Mouse (Mus musculus) neural tube, embryonic 12.5 days (tissue): ENCODE data around the gene Odf3b. TPM values are rescaled to one million over a fixed set of nuclear protein-coding genes. Genes with fewer than 3 reads are reported as not detected.

Experiments
- ATAC-seq: fragments of 200-750 bp; cut with Nextera tagmentation; 2 replicates; pipeline ENCODE4 v1.8.0; 2017; ENCODE audit warnings: low read depth, mild to moderate bottlenecking, moderate TSS enrichment, moderate library complexity; ENCODE audit not compliant: low FRiP score
- H3K27ac ChIP-seq: fragments of 300-500 bp; sonication (generic); 2 replicates; pipeline ENCODE4 v1.5.1; 2016
- H3K27me3 ChIP-seq: fragments of 300-500 bp; sonication (generic); replicated peaks from 2 replicates; pipeline ENCODE4 v1.6.1; 2016; ENCODE audit warnings: mild to moderate bottlenecking
- H3K36me3 ChIP-seq: fragments of 300-500 bp; sonication (generic); 2 replicates; pipeline ENCODE4 v1.6.1; 2016; ENCODE audit warnings: mild to moderate bottlenecking
- H3K4me1 ChIP-seq: fragments of 300-500 bp; sonication (generic); 2 replicates; pipeline ENCODE4 v1.6.1; 2016
- H3K4me2 ChIP-seq: fragments of 300-500 bp; sonication (generic); replicated peaks from 2 replicates; pipeline ENCODE4 v1.6.1; 2016; ENCODE audit warnings: mild to moderate bottlenecking
- H3K4me3 ChIP-seq: fragments of 300-500 bp; sonication (generic); 2 replicates; pipeline ENCODE4 v1.5.1; 2016
- H3K9ac ChIP-seq: fragments of 300-500 bp; sonication (generic); 2 replicates; pipeline ENCODE4 v1.6.1; 2016; ENCODE audit warnings: mild to moderate bottlenecking
- H3K9me3 ChIP-seq: fragments of 300-500 bp; sonication (generic); 2 replicates; pipeline ENCODE4 v1.6.1; 2016; ENCODE audit warnings: mild to moderate bottlenecking
- WGBS: fragments of 180-500 bp; shearing (Covaris S2); methylation state at CpG from one replicate; pipeline ENCODE4 v1.1.7; 2016; 5-methylcytosine and 5-hydroxymethylcytosine counted together
- polyA plus RNA-seq: library from polyadenylated mRNA; unstranded; fragments of >200 nt; fragmentation: Nextera tagmentation; extraction: Ambion mirVana; gene quantifications from 2 replicates; pipeline ENCODE4 v1.2.1, GENCODE M21; 2016

Odf3b gene
- polyA plus RNA-seq = 0.30 and 0.54 TPM in 2 replicates

DNA sequence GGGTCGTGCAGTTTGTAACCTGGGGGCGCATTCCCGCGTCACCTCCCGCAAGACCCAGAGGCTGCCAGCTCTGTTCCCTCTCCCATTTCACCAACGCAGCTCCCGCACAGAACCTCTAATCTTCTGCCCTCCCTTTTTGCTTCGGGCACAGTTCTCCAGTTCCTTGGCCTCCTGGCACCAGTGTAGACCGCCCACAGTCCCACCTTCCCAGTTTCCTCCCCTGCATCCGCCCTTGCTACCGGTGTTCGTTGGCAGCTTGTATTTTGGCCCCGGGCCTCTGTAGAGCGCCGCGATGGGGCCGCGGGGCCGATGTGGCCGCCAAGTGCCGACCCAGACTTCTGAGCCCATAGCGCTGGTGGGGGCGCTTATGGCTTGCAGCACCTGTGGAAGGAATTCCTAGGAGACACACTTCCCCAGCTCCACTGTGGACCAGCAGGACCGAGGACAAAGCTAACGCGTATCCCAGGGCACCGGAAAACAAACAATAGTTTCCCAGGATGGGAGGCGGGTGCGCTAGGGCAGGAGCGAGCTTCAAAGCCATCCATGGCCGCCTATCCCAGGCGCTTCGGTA, at the start of gene Odf3b:
TSS of gene Odf3b (minus strand) at position 452 of the 571 bp plus-strand sequence.
- no peaks in the 10 kb centered on the region for H3K36me3 ChIP-seq
- peak within 1 kb of the TSS; percentile 40; the same call in 1 of the 2 replicates for H3K9ac ChIP-seq
- peak within 1 kb of the TSS; percentile 34 for H3K4me3 ChIP-seq
- ATAC-seq = no peak
- peaks cover 46% of the 10 kb centered on the region for H3K27me3 ChIP-seq
- H3K27ac ChIP-seq = no peak within 1 kb of the TSS
- peaks cover 14% of the 10 kb centered on the region for H3K4me1 ChIP-seq
- no peaks in the 10 kb centered on the region for H3K9me3 ChIP-seq
- whole genome bisulfite sequencing = under 1% methylated on average over 33 of the region's 33 CpGs
- peak within 1 kb of the TSS; percentile 63 for H3K4me2 ChIP-seq

DNA sequence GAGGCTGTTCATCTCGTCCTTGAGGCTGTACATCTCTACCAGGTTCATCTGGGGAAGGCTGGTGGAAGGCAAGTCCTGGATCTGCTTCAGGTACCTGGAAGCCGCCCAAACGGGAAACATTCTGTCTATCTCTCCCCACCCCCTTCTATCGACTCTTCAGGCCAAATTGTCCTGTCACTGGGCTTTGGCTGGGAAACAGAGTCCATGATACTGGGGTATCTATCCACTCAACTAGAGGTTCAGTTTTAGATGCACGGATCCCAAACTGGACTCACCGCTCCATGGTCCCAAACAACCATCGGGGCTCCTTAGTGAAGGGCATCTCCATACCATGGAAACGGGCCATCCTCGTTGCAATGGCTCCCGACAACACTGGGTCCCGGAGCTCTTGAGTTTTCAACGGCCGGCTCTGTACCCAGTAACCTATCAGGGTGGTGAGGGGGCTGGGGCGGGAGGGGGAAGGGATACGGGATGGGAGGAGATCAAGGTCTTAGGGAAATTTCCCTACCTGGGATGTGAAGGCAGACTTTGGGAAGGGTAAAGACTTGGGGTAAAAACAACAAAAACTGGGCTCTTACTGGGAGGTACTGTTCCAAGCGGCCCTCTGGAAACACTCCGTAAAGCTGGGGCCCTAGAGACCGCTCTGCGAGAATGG, 49.2 kb upstream of the Odf3b start:
- H3K9ac ChIP-seq = peak overlapping the region; percentile 73
- peak overlapping the region; percentile 88 for H3K4me2 ChIP-seq
- peaks cover 29% of the 10 kb centered on the region for H3K36me3 ChIP-seq
- H3K27me3 ChIP-seq = no peaks in the 10 kb centered on the region
- 81% methylated on average over 19 of the region's 19 CpGs for WGBS
- no peaks in the 10 kb centered on the region for H3K9me3 ChIP-seq
- H3K4me1 ChIP-seq = peaks cover 12% of the 10 kb centered on the region; the same call in 1 of the 2 replicates
- H3K27ac ChIP-seq = no peak overlapping the region
- H3K4me3 ChIP-seq = peak overlapping the region; percentile 71
- no peak for ATAC-seq

DNA sequence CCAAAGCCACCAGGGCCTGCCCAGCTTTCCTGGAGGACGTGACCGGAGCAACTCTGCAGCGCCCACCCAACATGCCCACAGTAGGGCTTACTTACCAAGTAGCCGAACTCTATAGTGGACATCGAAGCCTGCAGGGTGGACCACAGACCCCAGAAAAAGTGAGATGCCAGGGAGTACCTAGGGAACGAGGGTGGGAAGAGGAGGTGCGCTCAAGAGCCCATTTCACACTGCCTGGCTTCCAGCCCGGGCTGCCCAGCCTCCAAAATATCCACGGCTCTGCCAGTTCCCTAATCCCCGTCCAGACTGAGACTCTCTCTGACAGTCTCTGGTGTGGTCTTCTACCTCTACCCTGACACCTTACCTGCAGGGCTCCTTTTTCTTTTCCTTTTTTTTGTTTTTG, 47.6 kb upstream of the Odf3b start:
- no peaks in the 10 kb centered on the region for H3K9me3 ChIP-seq
- no peak overlapping the region for H3K4me2 ChIP-seq
- H3K27me3 ChIP-seq = no peaks in the 10 kb centered on the region
- no peak overlapping the region for H3K9ac ChIP-seq
- ATAC-seq = no peak
- no peak overlapping the region for H3K27ac ChIP-seq
- H3K4me1 ChIP-seq = peaks cover 12% of the 10 kb centered on the region; the same call in 1 of the 2 replicates
- peaks cover 36% of the 10 kb centered on the region for H3K36me3 ChIP-seq
- 92% methylated on average over 10 of the region's 10 CpGs for WGBS
- no peak overlapping the region for H3K4me3 ChIP-seq

DNA sequence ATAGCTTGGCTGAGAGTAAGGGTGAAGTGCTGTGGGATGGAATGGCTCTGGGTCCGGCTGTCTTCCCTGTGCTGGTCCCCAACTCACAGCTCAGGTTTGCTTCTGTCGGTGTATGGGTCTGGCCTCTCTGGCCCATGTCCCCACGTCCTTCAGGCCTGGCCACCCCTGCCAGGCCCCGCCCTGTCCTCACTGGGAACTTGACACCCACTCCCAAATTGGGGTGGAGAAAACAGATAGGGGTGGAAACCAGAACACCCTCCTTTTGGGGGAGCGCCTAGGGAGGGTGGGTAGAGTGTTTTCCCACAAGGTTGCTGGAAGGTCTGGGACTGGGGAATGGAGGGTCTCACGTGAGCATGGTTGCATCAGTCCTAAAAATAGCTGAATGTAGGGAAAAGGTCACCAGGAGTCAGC, 46.6 kb upstream of the Odf3b start, which contains the start of gene Cpt1b:
TSS of gene Cpt1b (minus strand) at position 153 of the 411 bp plus-strand sequence.
- peaks cover 12% of the 10 kb centered on the region; the same call in 1 of the 2 replicates for H3K4me1 ChIP-seq
- peak within 1 kb of the TSS; percentile 5; the same call in 1 of the 2 replicates for H3K4me2 ChIP-seq
- no peaks in the 10 kb centered on the region for H3K9me3 ChIP-seq
- no peak within 1 kb of the TSS for H3K27ac ChIP-seq
- H3K4me3 ChIP-seq = no peak within 1 kb of the TSS
- H3K27me3 ChIP-seq = no peaks in the 10 kb centered on the region
- no peak within 1 kb of the TSS for H3K9ac ChIP-seq
- 26% methylated on average over 6 of the region's 6 CpGs for WGBS
- H3K36me3 ChIP-seq = peaks cover 36% of the 10 kb centered on the region
- ATAC-seq = no peak

DNA sequence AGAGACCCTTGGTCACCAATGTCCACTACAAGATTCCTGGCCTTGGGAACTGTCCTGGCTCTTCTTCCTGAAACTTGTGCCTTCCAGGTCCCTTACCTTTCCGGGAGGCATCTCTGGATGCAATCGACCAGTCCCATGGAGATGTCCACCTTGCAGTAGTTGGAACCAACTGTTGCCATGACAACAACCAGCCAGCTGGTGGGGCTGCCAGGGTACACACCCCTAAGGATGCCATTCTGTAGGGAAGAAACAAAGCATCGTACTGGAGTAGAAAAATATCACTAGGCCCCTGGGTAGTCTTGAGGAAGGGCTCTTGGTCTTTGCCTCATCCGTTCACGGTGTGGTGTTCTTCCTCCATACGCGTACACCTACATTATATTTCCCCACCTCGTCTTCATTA, 45.5 kb upstream of the Odf3b start:
- no peak for ATAC-seq
- Histone ChIP-seq H3K9ac (no peak overlapping the region), H3K27ac (no peak overlapping the region), H3K4me2 (no peak overlapping the region), H3K9me3 (no peaks in the 10 kb centered on the region), H3K27me3 (no peaks in the 10 kb centered on the region), H3K4me1 (peaks cover 9% of the 10 kb centered on the region; the same call in 1 of the 2 replicates), H3K4me3 (no peak overlapping the region), H3K36me3 (peaks cover 45% of the 10 kb centered on the region)
- 85% methylated on average over 8 of the region's 8 CpGs for WGBS

DNA sequence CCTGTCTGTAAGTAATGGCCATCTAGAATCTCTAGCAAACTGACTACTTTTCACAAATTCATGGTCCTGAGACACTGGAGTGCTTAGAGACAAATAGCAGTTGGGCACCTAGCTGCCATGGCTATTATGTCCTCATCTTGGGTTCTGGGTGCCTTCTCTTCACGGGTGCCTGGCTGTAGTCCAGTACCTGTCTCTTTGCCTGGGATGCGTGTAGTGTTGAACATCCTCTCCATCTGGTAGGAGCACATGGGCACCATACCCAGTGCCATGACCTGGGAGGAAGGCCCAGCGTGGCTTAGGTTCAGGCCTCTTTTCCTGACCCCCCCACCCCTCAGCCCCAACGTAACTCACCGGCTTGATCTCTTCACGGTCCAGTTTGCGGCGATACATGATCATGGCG, 42.9 kb upstream of the Odf3b start:
- H3K27ac ChIP-seq = no peak overlapping the region
- H3K4me3 ChIP-seq = no peak overlapping the region
- peaks cover 48% of the 10 kb centered on the region for H3K36me3 ChIP-seq
- H3K4me2 ChIP-seq = no peak overlapping the region
- no peaks in the 10 kb centered on the region for H3K9me3 ChIP-seq
- H3K4me1 ChIP-seq = no peaks in the 10 kb centered on the region
- H3K27me3 ChIP-seq = no peaks in the 10 kb centered on the region
- ATAC-seq = no peak
- no peak overlapping the region for H3K9ac ChIP-seq
- WGBS = 96% methylated on average over 9 of the region's 9 CpGs

DNA sequence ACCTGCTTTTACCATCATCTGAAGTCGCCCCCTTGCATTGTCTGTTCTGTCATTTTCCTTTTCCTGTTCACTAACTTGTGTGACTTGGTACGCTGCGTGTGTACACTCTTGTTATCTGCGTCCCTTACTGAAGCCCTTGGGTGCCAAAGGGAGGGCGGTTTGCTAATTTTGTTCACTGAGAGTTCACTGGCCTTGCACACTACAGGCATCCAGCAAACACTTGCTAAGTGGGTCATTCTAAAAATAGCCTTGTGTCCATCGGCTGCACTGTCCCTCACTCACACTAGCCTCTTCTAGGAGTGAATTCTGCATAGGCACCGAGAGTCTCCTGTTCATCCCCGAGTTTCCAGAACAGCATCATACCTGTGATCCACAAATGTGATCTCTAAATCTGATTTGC, 36.2 kb upstream of the Odf3b start:
- no peak overlapping the region for H3K9ac ChIP-seq
- no peak overlapping the region for H3K27ac ChIP-seq
- no peak for ATAC-seq
- 91% methylated on average over 8 of the region's 8 CpGs for WGBS
- H3K36me3 ChIP-seq = peaks cover 22% of the 10 kb centered on the region
- H3K27me3 ChIP-seq = no peaks in the 10 kb centered on the region
- no peak overlapping the region for H3K4me3 ChIP-seq
- no peaks in the 10 kb centered on the region for H3K4me1 ChIP-seq
- no peak overlapping the region for H3K4me2 ChIP-seq
- no peaks in the 10 kb centered on the region for H3K9me3 ChIP-seq

DNA sequence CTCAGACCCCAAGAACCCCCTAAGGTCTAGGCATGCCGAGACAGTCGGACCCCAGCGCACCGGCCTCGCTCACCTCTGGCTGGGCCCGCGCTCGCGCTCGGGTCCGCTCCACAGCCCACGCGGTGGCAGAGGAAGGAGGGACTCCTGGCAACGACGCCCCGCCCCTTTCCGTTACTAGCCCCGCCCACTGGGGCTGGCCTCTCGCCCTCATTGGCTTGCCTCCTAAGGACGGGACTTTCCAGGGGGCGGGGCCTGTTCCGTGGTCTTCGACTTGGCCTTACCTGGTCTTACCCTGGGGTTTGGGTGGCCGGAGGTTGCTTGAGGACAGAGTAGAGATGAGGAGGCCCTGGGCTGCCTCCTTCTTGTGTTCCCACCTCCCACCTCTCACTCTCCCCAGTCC, 31.0 kb upstream of the Odf3b start, which contains the start of gene Syce3:
TSS of gene Syce3 (minus strand) at position 386 of the 400 bp plus-strand sequence.
- ATAC-seq = no peak
- Histone ChIP-seq H3K9ac (no peak within 1 kb of the TSS), H3K9me3 (peaks cover 9% of the 10 kb centered on the region), H3K4me3 (no peak within 1 kb of the TSS), H3K27me3 (no peaks in the 10 kb centered on the region), H3K36me3 (no peaks in the 10 kb centered on the region), H3K27ac (no peak within 1 kb of the TSS), H3K4me1 (no peaks in the 10 kb centered on the region), H3K4me2 (no peak within 1 kb of the TSS)
- WGBS = 83% methylated on average over 24 of the region's 24 CpGs

DNA sequence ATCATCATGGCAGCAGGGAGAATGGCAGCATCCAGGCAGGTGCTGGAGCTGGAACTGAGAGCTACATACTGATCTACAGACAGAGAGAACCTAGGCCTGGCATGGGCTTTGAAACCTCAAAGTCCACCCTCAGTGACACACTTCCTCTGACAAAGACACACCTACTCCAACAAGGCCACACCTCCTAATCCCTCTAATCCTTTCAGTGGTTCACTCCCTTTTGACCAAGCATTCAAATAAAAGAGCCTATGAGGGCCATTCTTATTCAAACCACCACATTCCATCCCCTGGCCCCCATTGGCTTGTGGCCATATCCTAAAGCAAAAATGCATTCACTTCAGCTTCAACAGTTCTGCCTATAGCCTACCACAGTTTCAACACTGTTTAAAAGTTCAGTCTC, 27.6 kb upstream of the Odf3b start:
- no peaks in the 10 kb centered on the region for H3K36me3 ChIP-seq
- no peak overlapping the region for H3K9ac ChIP-seq
- no peak overlapping the region for H3K4me3 ChIP-seq
- H3K27me3 ChIP-seq = no peaks in the 10 kb centered on the region
- no peaks in the 10 kb centered on the region for H3K4me1 ChIP-seq
- H3K9me3 ChIP-seq = peaks cover 9% of the 10 kb centered on the region
- ATAC-seq = no peak
- H3K4me2 ChIP-seq = no peak overlapping the region
- no peak overlapping the region for H3K27ac ChIP-seq

DNA sequence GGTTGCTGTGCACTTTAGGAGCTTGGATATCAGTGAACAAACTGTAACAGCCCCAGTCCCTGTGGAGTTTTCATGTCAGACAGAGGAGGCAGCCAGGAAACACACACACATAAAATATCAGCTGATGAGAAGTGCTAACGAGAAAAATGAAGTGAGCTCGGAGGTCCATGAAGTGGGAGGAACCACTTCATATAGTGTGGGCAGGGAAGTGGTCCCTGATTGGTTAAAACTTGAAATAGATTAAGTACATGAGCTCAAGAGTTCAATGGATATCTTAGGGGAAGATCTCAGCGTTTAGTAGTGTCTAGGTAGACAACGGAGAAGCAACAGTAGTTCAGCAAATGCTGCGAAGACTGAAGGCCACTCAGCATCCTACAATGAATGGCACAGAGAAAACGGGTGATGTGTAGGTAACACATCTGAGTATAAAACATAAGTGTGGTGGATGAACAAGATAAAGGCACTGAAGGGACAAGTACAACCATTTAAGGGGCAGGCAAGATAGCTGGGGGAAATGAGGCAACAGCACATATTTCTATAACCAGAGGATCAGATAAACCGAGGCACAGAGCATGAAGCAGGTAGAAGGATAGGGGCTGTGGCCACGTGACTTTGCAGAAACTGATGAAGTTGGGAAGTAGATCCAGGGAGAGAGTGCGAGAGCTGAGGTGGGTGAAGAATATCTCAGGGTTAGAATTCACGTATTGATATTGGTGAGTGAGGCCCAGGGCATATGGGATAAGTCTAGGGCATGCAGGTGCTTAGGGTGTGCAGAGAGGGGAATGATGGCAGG, 25.9 kb upstream of the Odf3b start:
- WGBS = 85% methylated on average over 10 of the region's 10 CpGs

DNA sequence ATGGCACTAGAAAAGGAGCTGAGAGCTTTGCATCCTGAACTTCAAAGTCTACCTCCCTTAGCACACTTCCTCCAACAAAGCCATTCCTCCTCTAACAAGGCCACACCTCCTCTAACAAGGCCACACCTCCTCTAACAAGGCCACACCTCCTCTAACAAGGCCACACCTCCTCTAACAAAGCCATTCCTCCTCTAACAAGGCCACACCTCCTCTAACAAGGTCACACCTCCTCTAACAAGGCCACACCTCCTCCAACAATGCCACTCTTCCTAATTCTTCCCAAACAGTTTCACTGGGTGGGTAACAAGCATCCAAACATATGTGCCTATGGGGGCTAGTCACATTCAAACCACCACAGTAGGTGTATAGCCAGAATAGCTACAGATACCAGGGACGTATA, 23.4 kb upstream of the Odf3b start:
- no peak for ATAC-seq
- Histone ChIP-seq H3K27me3 (no peaks in the 10 kb centered on the region), H3K9ac (no peak overlapping the region), H3K27ac (no peak overlapping the region), H3K4me2 (no peak overlapping the region), H3K4me1 (no peaks in the 10 kb centered on the region), H3K9me3 (no peaks in the 10 kb centered on the region), H3K36me3 (no peaks in the 10 kb centered on the region), H3K4me3 (no peak overlapping the region)
- 82% methylated on average over 1 of the region's 1 CpGs for WGBS

More for the DNA sequence above, 25.9 kb upstream of the Odf3b start:
- no peak overlapping the region for H3K9ac ChIP-seq
- H3K4me2 ChIP-seq = no peak overlapping the region
- H3K36me3 ChIP-seq = no peaks in the 10 kb centered on the region
- H3K4me1 ChIP-seq = no peaks in the 10 kb centered on the region
- ATAC-seq = no peak
- no peak overlapping the region for H3K4me3 ChIP-seq
- peaks cover 9% of the 10 kb centered on the region for H3K9me3 ChIP-seq
- H3K27me3 ChIP-seq = no peaks in the 10 kb centered on the region
- H3K27ac ChIP-seq = no peak overlapping the region

DNA sequence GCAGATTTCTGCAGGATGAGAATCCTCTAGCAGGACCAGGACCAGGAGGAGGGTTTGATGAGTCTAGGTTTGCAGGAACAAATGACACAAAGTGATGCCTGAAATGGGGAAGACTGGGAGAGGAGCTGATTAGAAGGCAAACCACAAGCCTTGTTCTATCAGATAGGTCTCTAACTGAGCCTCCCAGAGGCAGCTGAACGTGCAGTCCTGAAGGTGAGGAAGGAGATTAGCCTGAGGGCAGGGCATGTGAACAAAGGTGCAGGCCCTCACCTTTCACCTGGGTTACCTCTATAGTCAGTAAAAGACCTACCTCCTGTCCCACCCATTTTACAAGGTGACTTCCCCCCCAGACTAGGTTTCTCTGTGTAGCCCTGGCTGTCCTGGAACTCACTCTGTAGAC, 20.6 kb upstream of the Odf3b start:
- Histone ChIP-seq H3K27ac (no peak overlapping the region), H3K4me2 (no peak overlapping the region), H3K4me3 (no peak overlapping the region), H3K9me3 (no peaks in the 10 kb centered on the region), H3K9ac (no peak overlapping the region), H3K4me1 (no peaks in the 10 kb centered on the region), H3K27me3 (no peaks in the 10 kb centered on the region), H3K36me3 (no peaks in the 10 kb centered on the region)
- ATAC-seq = no peak
- WGBS = 71% methylated on average over 1 of the region's 1 CpGs
